In genomic region chr11:57701193-57701925, GRCm38 (mm10) we compare ENCODE assay signal across 13 mouse cellular contexts. TPM values are rescaled to one million over a fixed set of nuclear protein-coding genes. Genes with fewer than 3 reads are reported as not detected.
DNase-seq lines count a peak whose midpoint lies in the region; ATAC-seq and TF ChIP-seq lines count a peak whose summit lies in the region.
"Had no signal": no experiment of that assay in that cellular context is flagged by ENCODE, and none has a peak within 500 bp of the region (broad histone marks: within the 10 kb centered on the region; RNA-seq: fewer than 3 reads in every experiment).

No protein-coding gene starts in this region.

- no peak overlapping the region for H3K4me2 ChIP-seq in heart, embryonic 16.5 days (ENCODE audit: low read depth, low read length)
- no peak overlapping the region for H3K4me2 ChIP-seq in midbrain, postnatal 0 days (ENCODE audit: low read depth, low read length, poor library complexity, severe bottlenecking)
- H3K4me2 ChIP-seq in midbrain, embryonic 11.5 days, result no peak overlapping the region
- H3K4me2 ChIP-seq in intestine, embryonic 16.5 days (ENCODE audit: low read depth, low read length), result peak overlapping the region; percentile 32
- H3K4me2 ChIP-seq in stomach, embryonic 15.5 days, result no peak overlapping the region
- H3K4me2 ChIP-seq: liver, embryonic 13.5 days had no signal

- TF ChIP-seq CTCF in midbrain, postnatal 0 days (IDR thresholded peaks at IDR 0.05), result no peak

- no peak overlapping the region for H3K4me3 ChIP-seq in heart, embryonic 16.5 days (ENCODE audit: low read length)
- H3K4me3 ChIP-seq in midbrain, postnatal 0 days (ENCODE audit: low read depth, low read length), result no peak overlapping the region
- no peak overlapping the region for H3K4me3 ChIP-seq in midbrain, embryonic 11.5 days (ENCODE audit: low read depth, low read length)
- H3K4me3 ChIP-seq in intestine, embryonic 16.5 days (ENCODE audit: low read length), result no peak overlapping the region
- H3K4me3 ChIP-seq in stomach, embryonic 15.5 days (replicated peaks), result no peak overlapping the region
- H3K4me3 ChIP-seq: liver, embryonic 13.5 days had no signal

- H3K4me1 ChIP-seq in heart, embryonic 16.5 days (ENCODE audit: control insufficient read depth, insufficient read depth, low read length), result peaks cover 13% of the 10 kb centered on the region
- H3K4me1 ChIP-seq in midbrain, postnatal 0 days (ENCODE audit: insufficient read depth, low read length), result peaks cover 9% of the 10 kb centered on the region
- peaks cover 18% of the 10 kb centered on the region for H3K4me1 ChIP-seq in midbrain, embryonic 11.5 days (ENCODE audit: control insufficient read depth, insufficient read depth, low read length)
- H3K4me1 ChIP-seq in intestine, embryonic 16.5 days (ENCODE audit: control insufficient read depth, insufficient read depth, low read length), result no peaks in the 10 kb centered on the region; the same call in 1 of the 2 replicates
- H3K4me1 ChIP-seq in stomach, embryonic 15.5 days, result 0 out of 2 replicates have a peak, but pooled peaks cover 5% of the 10 kb centered on the region

- H3K27ac ChIP-seq in heart, embryonic 16.5 days (ENCODE audit: low read length), result peak overlapping the region; percentile 19; the same call in 1 of the 2 replicates
- H3K27ac ChIP-seq in midbrain, postnatal 0 days (ENCODE audit: low read depth, low read length), result no peak overlapping the region
- H3K27ac ChIP-seq in midbrain, embryonic 11.5 days (ENCODE audit: low read depth, low read length), result no peak overlapping the region
- H3K27ac ChIP-seq in intestine, embryonic 16.5 days (ENCODE audit: low read length), result peak overlapping the region; percentile 78
- peak overlapping the region; percentile 21; the same call in 1 of the 2 replicates for H3K27ac ChIP-seq in stomach, embryonic 15.5 days
- H3K27ac ChIP-seq: liver, embryonic 13.5 days had no signal

- DNase-seq in heart, postnatal 14 days, result no peak
- DNase-seq in midbrain, postnatal 0 days (ENCODE audit: low spot score), result peak; percentile 54
- no peak for DNase-seq in midbrain, embryonic 11.5 days (ENCODE audit: low spot score, missing footprints)
- DNase-seq in c-Kit-positive CD71-positive TER-119-positive erythroid progenitor cells, embryonic 14.5 days (ENCODE audit: low spot score), result no peak
- DNase-seq in natural killer cell, adult 2 months (ENCODE audit: low spot score in 2 of 2), result no peak
- DNase-seq: adrenal gland, postnatal 10 days; heart, postnatal 36 days; liver, embryonic 13.5 days; thymus, adult 2 months had no signal

- peaks cover 3% of the 10 kb centered on the region for H3K36me3 ChIP-seq in heart, embryonic 16.5 days (ENCODE audit: control insufficient read depth, insufficient read depth)
- no peaks in the 10 kb centered on the region for H3K36me3 ChIP-seq in midbrain, postnatal 0 days (ENCODE audit: insufficient read depth, low read length)
- no peaks in the 10 kb centered on the region for H3K36me3 ChIP-seq in midbrain, embryonic 11.5 days (ENCODE audit: control insufficient read depth, insufficient read depth, low read length)
- no peaks in the 10 kb centered on the region for H3K36me3 ChIP-seq in intestine, embryonic 16.5 days (ENCODE audit: control insufficient read depth, insufficient read depth, low read length)
- no peaks in the 10 kb centered on the region for H3K36me3 ChIP-seq in stomach, embryonic 15.5 days

- H3K9ac ChIP-seq in heart, embryonic 16.5 days (ENCODE audit: low read length), result no peak overlapping the region
- H3K9ac ChIP-seq in midbrain, postnatal 0 days (replicated peaks; ENCODE audit: low read length, poor library complexity, severe bottlenecking), result no peak overlapping the region
- H3K9ac ChIP-seq in midbrain, embryonic 11.5 days (ENCODE audit: low read length), result no peak overlapping the region
- no peak overlapping the region for H3K9ac ChIP-seq in intestine, embryonic 16.5 days (ENCODE audit: low read depth, low read length)
- H3K9ac ChIP-seq in stomach, embryonic 15.5 days, result no peak overlapping the region
- H3K9ac ChIP-seq: liver, embryonic 13.5 days had no signal

- ATAC-seq in heart, embryonic 16.5 days (replicated peaks; ENCODE audit: extremely low read depth, insufficient read depth, low FRiP score), result no peak
- peak; percentile 44 for ATAC-seq in midbrain, postnatal 0 days (ENCODE audit: low FRiP score)
- ATAC-seq in midbrain, embryonic 11.5 days (ENCODE audit: low FRiP score), result no peak
- peak; percentile 89 for ATAC-seq in intestine, embryonic 16.5 days
- peak; percentile 43; the same call in 1 of the 2 replicates for ATAC-seq in stomach, embryonic 15.5 days (ENCODE audit: insufficient read depth, low FRiP score, low read depth)
- ATAC-seq: forebrain, embryonic 16.5 days had no signal

- 52% methylated on average over 11 of the region's 11 CpGs for WGBS in heart, embryonic 16.5 days
- WGBS in midbrain, postnatal 0 days, result 73% methylated on average over 11 of the region's 11 CpGs
- WGBS in midbrain, embryonic 11.5 days, result 87% methylated on average over 11 of the region's 11 CpGs
- WGBS in intestine, embryonic 16.5 days, result 60% methylated on average over 11 of the region's 11 CpGs
- WGBS in stomach, embryonic 15.5 days, result 69% methylated on average over 11 of the region's 11 CpGs

- intact Hi-C loops in heart, postnatal 14 days (cut with DNase I), result no loop called here

- peaks cover 7% of the 10 kb centered on the region; the same call in 1 of the 2 replicates for H3K9me3 ChIP-seq in heart, embryonic 16.5 days (replicated peaks; ENCODE audit: control insufficient read depth, low read length)
- H3K9me3 ChIP-seq in midbrain, postnatal 0 days (ENCODE audit: low read length), result no peaks in the 10 kb centered on the region
- no peaks in the 10 kb centered on the region; the same call in 1 of the 2 replicates for H3K9me3 ChIP-seq in midbrain, embryonic 11.5 days (ENCODE audit: control insufficient read depth, low read length)
- H3K9me3 ChIP-seq in intestine, embryonic 16.5 days (ENCODE audit: control insufficient read depth, low read length), result no peaks in the 10 kb centered on the region
- no peaks in the 10 kb centered on the region for H3K9me3 ChIP-seq in stomach, embryonic 15.5 days

- H3K27me3 ChIP-seq in heart, embryonic 16.5 days (ENCODE audit: control insufficient read depth, insufficient read depth, low read length), result no peaks in the 10 kb centered on the region
- H3K27me3 ChIP-seq in midbrain, postnatal 0 days (ENCODE audit: insufficient read depth, low read length), result no peaks in the 10 kb centered on the region
- no peaks in the 10 kb centered on the region for H3K27me3 ChIP-seq in midbrain, embryonic 11.5 days (ENCODE audit: control insufficient read depth, insufficient read depth, low read length)
- H3K27me3 ChIP-seq in intestine, embryonic 16.5 days (replicated peaks; ENCODE audit: control insufficient read depth, insufficient read depth, low read length), result no peaks in the 10 kb centered on the region
- H3K27me3 ChIP-seq in stomach, embryonic 15.5 days (replicated peaks), result no peaks in the 10 kb centered on the region
- H3K27me3 ChIP-seq: liver, embryonic 13.5 days had no signal

RNA-seq across cellular contexts. Expression of gene Galnt10, which starts 56.1 kb away (rescaled TPM):
- polyA plus RNA-seq in heart, embryonic 16.5 days (2015; fragmentation: Nextera tagmentation; extraction: Ambion mirVana), result 9.3 and 9.7 TPM in 2 replicates
- total RNA-seq in heart, postnatal 14 days (2021), result 10 to 100 TPM; 11.1 to 12.8 TPM
- total RNA-seq in midbrain, postnatal 0 days (2014; rRNA removed), result 21.3 and 26.0 TPM in 2 replicates
- polyA plus RNA-seq in midbrain, postnatal 0 days (2015; fragmentation: Nextera tagmentation; extraction: Ambion mirVana), result 11.8 and 12.0 TPM in 2 replicates
- polyA plus RNA-seq in midbrain, embryonic 11.5 days (2014; fragmentation: Nextera tagmentation; extraction: Ambion mirVana), result 12.1 and 13.9 TPM in 2 replicates
- 16.9 and 17.8 TPM in 2 replicates for polyA plus RNA-seq in intestine, embryonic 16.5 days (2015; fragmentation: Nextera tagmentation; extraction: Ambion mirVana)
- polyA plus RNA-seq in stomach, embryonic 15.5 days (2015; fragmentation: Nextera tagmentation; extraction: Ambion mirVana), result 19.8 and 20.5 TPM in 2 replicates

Comparison
In these comparisons a context has a peak if more than half of its experiments do, and no peak if none do; other contexts are left out.
1. ATAC-seq: peak in midbrain, postnatal 0 days (single experiment), intestine, embryonic 16.5 days (single experiment) and stomach, embryonic 15.5 days (single experiment); none in heart, embryonic 16.5 days (single experiment) and midbrain, embryonic 11.5 days (single experiment).
2. H3K27ac ChIP-seq: peak in heart, embryonic 16.5 days (single experiment), intestine, embryonic 16.5 days (single experiment) and stomach, embryonic 15.5 days (single experiment); none in midbrain, postnatal 0 days (single experiment) and midbrain, embryonic 11.5 days (single experiment).